Mouse (Mus musculus) megakaryocyte, embryonic 14.5 days (primary cell): Measurements from ENCODE around the gene Fdx1.

Experiments used
- FLI1 ChIP-seq: IDR thresholded peaks from 2 replicates; pipeline ENCODE4 v1.6.1; 2012; ENCODE audit warnings: low read length, inconsistent platforms, mixed read lengths
- GATA1 ChIP-seq: IDR thresholded peaks from 3 replicates; pipeline ENCODE4 v1.6.1; 2012; ENCODE audit warnings: mixed read lengths, low read length, inconsistent platforms, borderline replicate concordance

- TF ChIP-seq GATA1 (no peak), FLI1 (no peak)
Measured at GRCm38 (mm10) chr9:51964110-51964509, 754 bp upstream of the Fdx1 start.
